Mouse (Mus musculus) layer of hippocampus, adult 6 months (tissue): ENCODE measurements around the gene Ube2j1. TPM values are rescaled to one million over a fixed set of nuclear protein-coding genes. Genes with fewer than 3 reads are reported as not detected.

Experiments
- long read RNA-seq, 2 experiments: library from polyadenylated mRNA; unstranded; transcript quantifications; one replicate each; pipeline ENCODE4 v2.0.0; 2019 to 2020
- polyA plus RNA-seq: library from polyadenylated mRNA; unstranded; fragments of <200 nt; fragmentation: Nextera tagmentation; gene quantifications from 2 replicates; pipeline ENCODE4 v1.2.3, GENCODE M21; 2021

Ube2j1 gene
- polyA plus RNA-seq: 28.7 and 31.9 TPM in 2 replicates
- long read RNA-seq, experiment 1, transcript Ube2j1-202 (8 exons, 3,530 nt): major isoform, 32 of 86 reads
- long read RNA-seq, experiment 1, partial matches to known transcripts: 5 of 86 reads
- long read RNA-seq, experiment 1, other reads (novel, unspliced or antisense): 49 of 86 reads
- long read RNA-seq, experiment 2, transcript Ube2j1-202 (8 exons, 3,530 nt): major isoform, 218 of 546 reads
- long read RNA-seq, experiment 2, partial matches to known transcripts: 4 of 546 reads
- long read RNA-seq, experiment 2, other reads (novel, unspliced or antisense): 324 of 546 reads

GRCm38 (mm10) chr4:33031195-33031960 is at the start of gene Ube2j1:
Gene Ube2j1, plus strand, starts transcription at chr4:33031416.

GRCm38 (mm10) chr4:32982716-32983175 is 48.5 kb upstream of the Ube2j1 start, which contains the start of gene Rragd:
Gene Rragd, plus strand, starts transcription at chr4:32983037.

GRCm38 (mm10) chr4:33062981-33063380 is 31.8 kb downstream of the Ube2j1 start, which contains the start of gene Gabrr2:
Gene Gabrr2, plus strand, starts transcription at chr4:33062999.

Other genes starting within 250 kb of the Ube2j1 start
- gene Lyrm2, start 231.2 kb upstream of the Ube2j1 start, polyA plus RNA-seq: 91.3 and 105 TPM in 2 replicates
- gene Ankrd6, start 80.6 kb upstream of the Ube2j1 start, polyA plus RNA-seq: 11.5 and 12.9 TPM in 2 replicates
- 10.9 and 17.6 TPM in 2 replicates for gene Rragd, start 48.4 kb upstream of the Ube2j1 start, polyA plus RNA-seq
- 0.98 and 1.3 TPM in 2 replicates for gene Gabrr2, start 31.6 kb downstream of the Ube2j1 start, polyA plus RNA-seq
- gene Gabrr1, start 101.1 kb downstream of the Ube2j1 start, polyA plus RNA-seq: not detected in 2 replicates
- gene Pm20d2, start 158.3 kb downstream of the Ube2j1 start, polyA plus RNA-seq: 1.8 and 1.9 TPM in 2 replicates
- 20.5 and 22.9 TPM in 2 replicates for gene Srsf12, start 177.6 kb downstream of the Ube2j1 start, polyA plus RNA-seq